Mouse (Mus musculus): ENCODE measurements around the gene Pou6f1. TPM values are rescaled to one million over a fixed set of nuclear protein-coding genes. Genes with fewer than 3 reads are reported as not detected.
"Not testable (repeated sequence)": the region's sequence is repeated elsewhere in the genome, so short reads cannot be mapped to it uniquely, and the experiment has no call there.

Pou6f1 gene
- total RNA-seq, 4 experiments from 2014 or later: 119 to 151 (median 133) TPM

DNA sequence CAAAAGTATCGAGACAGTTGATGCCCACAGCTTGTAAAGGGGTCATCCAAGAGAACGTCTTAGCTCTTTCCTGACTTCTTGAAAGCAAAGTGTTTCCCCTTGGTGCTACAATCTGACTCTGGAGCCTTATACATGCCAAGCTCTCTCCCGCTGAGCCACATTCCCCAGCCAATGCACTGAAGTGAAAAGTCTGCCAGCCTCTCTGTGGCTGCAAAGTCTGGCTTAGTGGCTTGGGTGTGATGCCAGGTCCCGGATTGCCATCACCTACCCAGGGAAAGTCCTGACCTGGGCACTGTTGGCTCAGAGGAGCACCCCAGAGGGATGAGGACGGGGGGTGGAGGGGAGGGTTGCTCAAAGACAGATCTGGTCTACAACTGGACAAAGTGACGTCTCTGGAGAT, 23.0 kb downstream of the Pou6f1 start:
- DNase-seq (ENCODE audit: low spot score in 2 of 2): no peak

DNA sequence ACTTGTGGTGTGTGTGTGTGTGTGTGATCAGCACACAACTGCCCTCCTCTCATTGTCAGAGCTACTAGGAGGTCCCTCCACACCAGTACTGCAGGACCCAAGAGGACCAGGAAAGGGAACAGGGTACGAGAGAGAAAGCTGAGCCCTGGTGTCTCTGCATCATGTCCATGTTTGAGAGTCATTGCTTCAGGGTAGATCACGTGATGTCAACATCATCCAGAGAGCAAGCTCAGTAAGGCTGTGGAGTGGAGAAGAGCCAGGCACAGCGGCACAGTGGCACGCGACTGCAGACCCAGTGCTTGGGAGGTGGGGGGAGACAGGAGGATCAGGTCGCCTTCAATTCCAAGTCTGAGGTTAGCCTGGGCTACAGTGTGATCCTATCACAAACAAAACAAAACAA, 23.4 kb downstream of the Pou6f1 start:
- DNase-seq (ENCODE audit: low spot score in 2 of 2): no peak

DNA sequence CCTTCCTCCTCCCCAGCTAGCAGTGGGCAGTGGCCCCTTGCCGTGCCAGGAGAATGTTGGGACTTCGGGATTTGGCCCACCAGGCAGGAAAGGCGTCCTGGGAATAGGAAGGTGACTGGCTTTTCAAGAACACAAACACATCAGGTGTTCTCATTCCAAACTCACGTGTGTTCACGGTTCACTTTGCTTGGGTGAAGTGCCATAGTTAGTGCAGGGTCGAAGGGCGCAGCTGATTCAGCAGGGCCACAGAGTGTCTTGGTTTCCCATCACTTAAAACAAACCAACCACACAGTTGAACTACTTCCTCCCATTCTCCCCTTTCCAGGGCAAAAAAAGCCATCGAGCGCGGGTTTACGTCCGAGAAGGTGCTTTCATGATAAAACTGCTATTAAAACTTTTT, 24.4 kb downstream of the Pou6f1 start:
- no peak for DNase-seq (ENCODE audit: low spot score in 2 of 2)

DNA sequence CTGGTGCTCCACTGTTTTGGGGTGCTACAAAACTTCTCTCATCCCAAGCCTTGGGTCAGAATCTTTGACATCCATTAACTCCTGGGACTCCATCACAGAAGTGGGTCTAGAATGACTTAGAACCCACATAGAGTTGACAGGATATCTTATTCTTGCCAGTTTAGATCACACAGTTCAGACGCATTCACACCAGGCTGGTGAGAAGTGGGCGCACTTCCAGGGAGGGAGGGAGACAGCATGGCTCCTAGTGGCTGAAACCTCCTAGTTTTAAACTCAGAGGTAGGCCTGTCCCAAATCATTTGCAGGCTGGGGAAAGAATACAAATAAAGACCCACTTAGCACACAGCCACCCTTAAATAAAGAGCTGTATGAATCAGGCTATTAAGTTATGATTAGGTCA, 25.4 kb downstream of the Pou6f1 start:
- DNase-seq (ENCODE audit: low spot score in 2 of 2): no peak

DNA sequence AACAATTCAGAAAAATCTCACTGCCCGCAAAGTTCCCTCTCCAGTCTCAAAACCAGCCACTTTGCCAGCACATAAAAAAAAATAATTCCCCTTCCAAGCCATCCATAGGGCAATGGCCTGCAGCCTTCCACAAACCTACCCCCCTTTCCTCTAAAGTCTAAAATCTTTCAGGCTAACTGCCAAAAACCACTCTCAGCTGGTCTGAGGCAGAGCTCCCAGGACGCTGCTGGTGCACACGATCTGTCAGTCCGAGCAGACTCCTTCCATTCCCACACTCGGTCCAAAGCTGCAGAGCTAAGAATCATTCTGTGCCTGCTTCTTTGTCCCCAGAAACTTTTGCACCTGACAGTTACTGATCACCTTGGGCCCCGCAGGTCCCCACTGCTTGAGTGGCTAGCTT, 25.8 kb downstream of the Pou6f1 start:
- DNase-seq (ENCODE audit: low spot score in 2 of 2): no peak

DNA sequence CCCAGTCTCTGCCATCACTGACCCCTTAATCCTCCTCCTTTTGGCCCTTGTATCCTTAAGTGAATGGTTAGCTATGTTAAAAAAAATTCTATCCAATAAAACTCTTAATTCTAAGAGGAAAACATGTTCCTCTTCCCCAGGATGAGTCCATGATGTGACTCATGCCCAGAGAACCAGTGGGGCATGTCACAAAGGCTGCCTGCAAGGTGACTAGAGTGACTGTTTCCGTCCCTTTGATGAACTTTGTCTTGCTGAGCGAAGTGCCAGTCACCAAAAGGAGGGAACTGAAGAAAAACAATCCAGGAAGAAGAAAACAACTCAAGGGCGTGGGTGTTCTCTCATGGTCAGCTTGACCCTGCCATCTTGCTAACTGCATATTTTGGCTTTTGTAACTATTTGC, 30.5 kb downstream of the Pou6f1 start:
- no peak for DNase-seq (ENCODE audit: low spot score in 2 of 2)

DNA sequence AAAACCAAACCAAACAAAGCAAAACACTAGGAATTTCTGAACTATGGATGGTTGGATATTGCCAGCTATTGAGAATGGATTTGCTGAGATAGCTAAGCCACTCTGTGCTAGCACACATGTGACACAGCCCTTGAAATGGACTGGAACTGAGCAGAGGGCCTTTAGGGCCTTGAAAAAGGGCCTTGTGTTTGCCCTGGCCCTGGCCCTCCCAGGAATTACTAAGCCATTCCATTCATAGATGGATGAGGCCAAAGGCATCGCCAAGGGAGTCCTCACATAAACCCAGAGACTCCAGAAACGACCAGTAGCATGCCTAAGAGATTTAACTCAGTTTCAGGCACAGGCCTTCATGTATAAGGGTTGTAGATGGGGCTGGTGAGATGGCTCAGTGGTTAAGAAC, 33.3 kb downstream of the Pou6f1 start:
- DNase-seq (ENCODE audit: low spot score in 2 of 2): no peak

DNA sequence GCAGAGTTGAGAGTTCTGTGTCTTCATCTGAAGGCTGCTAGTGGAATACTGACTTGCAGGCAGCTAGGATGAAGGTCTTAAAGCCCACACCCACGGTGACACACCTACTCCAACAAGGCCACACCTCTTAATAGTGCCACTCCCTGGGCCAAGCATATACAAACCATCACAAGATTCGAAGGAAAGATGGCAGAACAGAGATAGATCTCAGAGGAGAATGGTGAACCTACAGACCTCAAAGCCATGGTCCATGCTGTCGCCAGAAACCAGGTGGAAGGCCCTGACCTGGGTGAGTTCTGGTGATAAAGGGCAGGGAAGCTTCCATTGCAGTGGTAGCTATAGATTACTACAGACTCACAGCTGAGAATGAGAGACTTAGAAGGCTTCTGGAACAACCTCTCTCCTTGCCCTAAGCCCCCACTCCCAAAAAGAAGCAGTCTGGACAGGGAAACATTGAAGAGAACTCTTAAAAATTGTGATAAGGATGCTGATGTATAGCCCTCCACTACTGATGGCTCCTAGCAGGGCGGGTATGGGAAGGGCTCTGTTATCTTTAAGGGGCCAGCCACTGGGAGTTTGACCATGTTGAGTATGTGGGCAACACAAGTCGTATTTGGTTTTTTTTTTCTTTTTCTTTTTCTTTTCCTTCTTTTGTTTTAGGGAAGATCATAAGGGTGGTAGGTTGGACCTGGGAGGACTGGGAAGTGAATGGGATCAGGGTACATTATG, 41.9 kb downstream of the Pou6f1 start:
- no peak for DNase-seq (ENCODE audit: low spot score in 2 of 2)

DNA sequence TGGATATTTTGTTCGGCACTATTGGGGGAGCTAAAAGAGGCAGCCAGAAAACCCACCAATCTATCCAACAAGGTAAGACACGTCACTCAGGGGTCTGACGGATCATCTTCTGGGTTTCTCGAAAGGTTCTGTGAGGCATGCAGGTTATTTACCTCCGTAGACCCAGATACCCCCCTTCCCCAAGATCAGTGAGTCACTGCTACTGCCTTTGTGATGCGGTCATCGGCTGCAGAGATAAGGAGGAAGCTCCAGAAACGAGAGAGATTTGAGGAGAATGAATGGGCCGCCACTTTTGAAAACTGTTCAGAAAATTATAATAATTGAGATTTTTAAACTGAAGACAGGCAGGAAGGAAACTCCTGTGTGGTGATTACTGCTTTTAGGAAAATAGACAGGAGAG, 43.4 kb downstream of the Pou6f1 start:
- DNase-seq (ENCODE audit: low spot score in 2 of 2): no peak

DNA sequence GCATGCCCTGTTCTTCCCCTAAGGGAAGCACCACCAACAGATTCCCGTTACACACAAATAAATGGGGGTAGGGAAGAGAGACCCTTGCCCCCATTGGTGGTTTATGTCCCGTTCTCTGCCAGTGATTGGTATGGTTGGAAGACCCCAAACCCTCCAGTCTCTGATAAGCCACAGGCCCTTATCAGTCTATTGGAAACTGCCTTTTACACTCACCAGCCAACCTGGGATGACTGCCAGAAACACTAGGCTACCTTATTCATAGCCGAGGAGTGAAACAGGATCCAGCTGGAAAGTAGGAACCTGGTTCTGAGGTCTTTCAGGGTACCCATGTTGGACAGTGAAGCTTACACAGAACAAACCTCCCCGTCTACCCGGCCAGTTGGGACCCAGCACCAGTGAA, 43.8 kb downstream of the Pou6f1 start:
- no peak for DNase-seq (ENCODE audit: low spot score in 2 of 2)

DNA sequence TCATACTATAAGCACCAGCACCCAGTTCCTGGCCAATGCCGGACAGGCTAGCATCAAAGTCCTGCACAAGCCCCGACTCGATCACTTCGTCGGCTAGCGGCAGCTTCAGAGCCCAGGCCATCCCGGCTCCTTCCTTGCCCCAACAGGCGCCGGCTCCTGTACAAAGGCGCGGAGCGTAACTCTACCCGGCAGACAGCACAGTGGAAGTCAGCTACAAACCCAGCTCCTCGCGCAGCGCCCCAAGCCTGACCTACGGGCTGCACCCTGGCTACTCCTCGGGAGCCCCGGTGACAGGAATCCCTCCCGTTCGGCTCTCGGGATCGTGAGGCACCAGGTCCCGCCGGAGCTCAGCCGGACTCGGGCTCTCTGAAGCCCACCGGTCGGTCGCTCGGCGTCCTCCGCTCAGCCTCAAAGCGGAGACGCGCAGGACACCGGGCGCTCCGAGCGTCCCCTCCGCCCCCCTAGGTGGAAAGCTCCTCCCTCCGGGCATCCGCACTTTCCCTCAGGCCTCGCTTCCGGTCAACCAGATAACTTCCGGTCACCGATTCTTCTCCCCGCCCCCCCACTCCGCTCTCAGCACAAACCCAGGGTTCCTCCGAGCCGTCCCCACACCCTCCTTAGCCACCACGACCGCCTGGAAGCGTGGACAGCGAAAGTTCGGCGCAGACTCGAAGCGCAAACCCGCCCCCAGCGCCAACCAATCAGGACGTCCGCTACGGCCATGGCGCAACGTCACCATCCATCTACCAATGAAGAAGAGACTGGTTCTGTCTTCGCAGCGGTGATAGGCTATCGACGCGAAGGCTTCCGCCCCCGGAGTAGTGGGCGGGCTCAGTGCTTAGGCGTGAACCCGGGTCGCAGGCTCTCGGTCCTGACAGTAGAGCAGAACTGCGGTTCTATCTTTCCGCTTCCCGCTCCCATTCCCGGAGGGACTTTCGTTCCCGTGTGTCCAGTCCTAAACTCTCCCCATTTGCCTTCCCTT, 48.2 kb downstream of the Pou6f1 start, which contains the start of gene Tfcp2:
TSS of gene Tfcp2 (minus strand) at position 683 of the 982 bp plus-strand sequence.
- DNase-seq (ENCODE audit: low spot score in 2 of 2): peak; percentile 98 to 99

DNA sequence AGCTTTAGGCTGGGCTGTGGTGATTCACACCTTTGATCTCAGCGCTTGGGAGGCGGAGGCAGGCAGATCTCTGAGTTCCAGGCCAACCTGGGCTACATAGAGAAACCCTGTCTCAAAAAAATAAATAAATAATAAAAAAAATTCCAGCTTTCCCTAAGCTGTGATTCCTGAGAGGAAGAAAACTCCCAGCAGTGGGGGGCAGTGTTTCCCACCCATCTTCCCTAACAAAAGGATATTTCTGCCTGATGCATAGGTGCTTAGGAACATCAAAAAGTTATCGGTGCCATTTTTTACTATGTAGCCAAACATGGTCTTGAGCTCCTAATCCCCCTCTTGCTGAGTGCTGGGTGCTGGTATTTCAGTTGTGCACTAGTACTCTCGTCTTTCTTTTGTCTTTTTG, 49.5 kb downstream of the Pou6f1 start:
- no peak for DNase-seq (ENCODE audit: low spot score in 2 of 2)

DNA sequence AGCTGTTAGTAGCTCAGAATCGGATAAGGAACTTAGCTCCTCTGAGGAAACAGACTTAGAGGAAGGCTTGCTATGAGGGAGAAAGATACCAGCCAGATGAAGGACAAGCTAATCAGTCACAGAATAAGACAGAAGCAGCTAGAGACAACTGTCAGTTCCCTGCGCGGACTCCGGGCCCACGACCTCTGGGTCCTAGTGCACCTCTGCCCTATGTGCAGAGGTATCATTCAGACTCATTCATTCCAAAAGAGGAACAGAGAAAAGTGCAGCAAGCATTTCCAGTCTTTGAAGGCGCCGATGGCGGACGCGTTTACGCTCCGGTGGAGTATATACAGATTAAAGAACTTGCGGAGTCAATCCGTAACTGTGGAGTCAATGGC, 56.1 kb downstream of the Pou6f1 start:
- DNase-seq (ENCODE audit: low spot score in 2 of 2): not testable (repeated sequence)

DNA sequence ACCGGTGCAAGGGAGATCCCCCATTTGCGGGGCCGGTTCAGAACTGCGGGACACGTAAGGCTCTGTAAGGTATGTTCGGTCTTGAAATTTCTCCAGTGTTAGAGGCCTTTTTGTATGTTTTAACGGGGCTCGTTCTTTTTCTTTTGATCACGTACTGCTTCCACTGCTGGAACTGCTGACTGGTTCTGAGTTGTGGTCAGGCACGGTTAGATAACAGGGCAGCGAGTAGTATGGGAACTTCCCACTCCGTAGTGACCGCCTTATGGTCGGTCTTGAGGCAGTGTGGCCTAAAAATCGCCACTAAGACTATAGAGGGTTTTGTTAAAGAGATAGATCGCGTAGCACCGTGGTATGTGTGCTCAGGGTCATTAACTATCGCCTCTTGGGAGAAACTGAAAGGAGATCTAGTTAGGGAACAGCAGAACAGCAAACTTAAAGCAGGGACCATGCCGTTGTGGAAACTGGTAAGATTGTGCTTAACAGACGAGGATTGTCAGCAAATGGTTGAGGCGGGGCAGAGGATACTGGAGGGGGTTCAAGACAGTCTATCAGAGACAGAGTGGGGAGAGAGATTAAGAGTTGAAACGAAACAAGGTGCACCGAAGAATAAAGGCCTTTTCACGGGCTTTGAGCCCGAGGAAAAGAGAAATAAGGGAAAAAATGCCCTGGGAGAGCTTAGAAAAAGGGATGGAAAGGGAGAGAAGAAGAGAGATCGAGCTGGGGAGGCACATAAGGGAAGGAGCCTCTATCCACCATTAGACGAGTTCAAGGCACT, 56.7 kb downstream of the Pou6f1 start:
- DNase-seq (ENCODE audit: low spot score in 2 of 2): not testable (repeated sequence)

DNA sequence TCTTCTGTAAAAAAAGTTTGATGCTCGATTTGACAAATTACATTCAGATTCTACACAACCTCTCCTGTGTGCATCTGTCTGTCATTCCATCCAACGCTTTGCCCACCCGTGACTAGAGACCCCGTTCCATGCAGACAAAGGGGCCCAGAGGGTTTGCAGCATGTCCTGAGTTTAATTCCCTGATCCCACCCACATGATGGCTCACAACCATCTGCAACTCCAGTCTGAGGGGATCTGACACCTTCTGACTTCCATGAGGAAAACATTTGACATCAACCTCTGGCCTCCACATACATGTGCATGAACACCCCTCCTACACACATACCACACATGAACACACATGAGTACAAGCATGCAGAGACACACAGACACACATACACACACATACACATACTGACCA, 58.4 kb downstream of the Pou6f1 start:
- no peak for DNase-seq (ENCODE audit: low spot score in 2 of 2)

DNA sequence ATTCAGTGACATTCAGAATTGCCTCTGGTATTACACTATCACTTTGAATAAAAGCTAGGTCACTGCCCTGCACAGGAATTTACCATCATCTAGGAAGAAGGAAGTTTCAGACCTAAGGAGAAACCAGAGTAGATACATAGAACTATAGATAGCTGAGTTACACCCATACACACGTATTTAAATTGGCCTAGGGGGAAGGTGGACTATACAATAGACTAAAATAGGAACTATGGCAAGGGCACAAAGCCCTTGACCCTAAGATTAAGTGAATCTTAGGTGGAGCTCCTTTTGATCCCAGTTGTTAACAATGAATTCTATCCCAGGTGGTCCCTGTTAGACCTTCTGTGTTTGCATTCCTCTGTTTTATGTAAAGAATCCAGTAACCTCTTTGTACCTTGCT, 58.8 kb downstream of the Pou6f1 start:
- DNase-seq (ENCODE audit: low spot score in 2 of 2): not testable (repeated sequence)

DNA sequence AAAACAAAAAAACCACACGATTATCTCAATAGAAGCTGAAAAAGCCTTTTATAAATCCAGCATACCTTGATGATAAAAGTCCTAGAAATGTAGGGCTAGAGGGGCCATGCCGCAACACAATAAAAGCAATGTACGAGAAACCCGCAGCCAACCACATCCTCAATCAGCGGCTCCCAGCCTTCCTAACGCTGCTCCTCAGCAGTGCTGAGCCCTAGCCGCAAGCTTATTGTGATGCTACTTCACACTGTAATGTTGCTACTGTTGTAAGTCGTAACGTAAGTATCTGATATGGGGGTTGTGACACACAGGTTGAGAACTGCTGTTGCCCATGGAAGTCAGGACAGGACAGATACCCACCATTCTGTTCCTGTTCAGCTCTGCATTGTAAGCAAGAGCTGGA, 60.4 kb downstream of the Pou6f1 start:
- no peak for DNase-seq (ENCODE audit: low spot score in 2 of 2)

DNA sequence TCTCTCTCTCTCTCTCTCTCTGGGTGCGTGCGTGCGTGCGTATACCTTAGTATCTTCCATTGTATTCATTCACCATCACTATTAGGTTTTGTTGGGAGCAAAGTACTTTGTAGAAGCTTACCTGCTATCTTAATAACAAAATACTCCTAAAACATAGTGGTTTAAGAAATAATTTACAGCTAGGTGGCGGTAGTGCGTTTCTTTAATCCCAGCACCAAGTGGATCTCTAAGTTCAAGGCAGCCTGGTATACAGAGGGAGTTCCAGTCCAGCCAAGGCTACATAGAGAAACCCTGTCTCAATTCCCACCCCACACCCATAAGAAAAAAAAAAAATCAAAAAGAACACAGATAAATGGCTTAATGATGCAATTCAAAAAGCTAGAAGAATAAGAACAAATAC, 61.9 kb downstream of the Pou6f1 start:
- no peak for DNase-seq (ENCODE audit: low spot score in 2 of 2)

DNA sequence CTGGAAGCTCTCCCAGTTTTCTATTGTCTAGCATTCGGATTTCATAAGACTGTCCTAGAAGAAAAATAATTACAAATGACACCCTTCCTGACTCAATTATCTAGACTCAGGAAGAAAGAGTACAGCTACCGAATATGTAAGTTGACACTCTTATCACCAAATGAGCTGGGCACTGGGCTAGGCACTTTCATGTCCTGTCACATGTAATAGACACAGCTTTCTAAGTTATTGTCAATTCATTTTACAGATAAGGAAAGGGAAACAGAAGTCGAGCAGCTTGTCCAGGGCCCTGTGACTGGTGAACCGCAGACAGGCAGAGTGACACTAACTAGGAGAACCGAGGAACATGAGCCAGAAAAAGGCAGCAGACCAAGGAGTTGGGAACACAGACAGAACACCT, 71.9 kb downstream of the Pou6f1 start:
- no peak for DNase-seq (ENCODE audit: low spot score in 2 of 2)

DNA sequence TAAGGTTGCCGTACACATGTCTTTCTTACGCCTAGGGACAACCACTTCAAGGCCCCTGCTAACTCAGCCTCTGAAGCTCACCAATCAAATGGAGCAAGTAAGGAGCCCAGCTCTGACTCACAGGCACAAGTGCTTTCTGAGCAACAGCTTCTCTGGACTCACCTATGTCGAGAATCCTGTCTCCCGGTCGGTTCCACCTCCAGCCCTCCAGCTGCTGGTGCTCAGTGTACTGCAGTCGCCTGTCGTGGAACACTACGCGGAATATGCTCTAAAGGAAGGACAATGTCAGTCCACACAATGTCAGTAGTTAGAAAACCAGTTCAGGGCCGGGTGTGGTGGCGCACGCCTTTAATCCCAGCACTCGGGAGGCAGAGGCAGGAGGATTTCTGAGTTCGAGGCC, 74.4 kb downstream of the Pou6f1 start:
- DNase-seq (ENCODE audit: low spot score in 2 of 2): no peak
